Mouse (Mus musculus) erythroblast, adult 5-6 weeks (primary cell): ENCODE measurements around the gene Gm17324. TPM values are rescaled to one million over a fixed set of nuclear protein-coding genes. Genes with fewer than 3 reads are reported as not detected.

ENCODE experiments used
- total RNA-seq, 2 experiments: library from RNA; stranded (forward) in 1 of 2; stranded (reverse) in 1 of 2; fragments of 150-400 nt in 1 of 2; fragments of 200-764, 138-1000 nt in 1 of 2; gene quantifications; 2 replicates each; pipeline versions ENCODE4 v1.2.3 to v1.2.4; 2015 to 2017; ENCODE audit warnings: low replicate concordance in 2 of 2

Gm17324 gene
- total RNA-seq, 2 experiments from 2014 or later, result not detected

Other genes starting within 250 kb of the Gm17324 start
- gene Gsta1, start 218.1 kb downstream of the Gm17324 start, total RNA-seq (2015; ENCODE audit: low replicate concordance), result not detected in 2 replicates
- gene Gsta1, start 218.1 kb downstream of the Gm17324 start, total RNA-seq (2017; ENCODE audit: low replicate concordance), result not detected in 2 replicates
- not detected in 2 replicates for gene Gm3776, start 191.7 kb downstream of the Gm17324 start, total RNA-seq (2015; ENCODE audit: low replicate concordance)
- not detected in 2 replicates for gene Gm3776, start 191.7 kb downstream of the Gm17324 start, total RNA-seq (2017; ENCODE audit: low replicate concordance)
- gene Gm10639, start 158.9 kb downstream of the Gm17324 start, total RNA-seq (2015; ENCODE audit: low replicate concordance), result not detected in 2 replicates
- not detected in 2 replicates for gene Gm10639, start 158.9 kb downstream of the Gm17324 start, total RNA-seq (2017; ENCODE audit: low replicate concordance)
- not detected in 2 replicates for gene Omt2a, start 134.0 kb downstream of the Gm17324 start, total RNA-seq (2015; ENCODE audit: low replicate concordance)
- not detected in 2 replicates for gene Omt2a, start 134.0 kb downstream of the Gm17324 start, total RNA-seq (2017; ENCODE audit: low replicate concordance)
- not detected in 2 replicates for gene Omt2b, start 121.2 kb downstream of the Gm17324 start, total RNA-seq (2015; ENCODE audit: low replicate concordance)
- not detected in 2 replicates for gene Omt2b, start 121.2 kb downstream of the Gm17324 start, total RNA-seq (2017; ENCODE audit: low replicate concordance)
- gene Gsta2, start 93.0 kb downstream of the Gm17324 start, total RNA-seq (2015; ENCODE audit: low replicate concordance), result not detected in 2 replicates
- gene Gsta2, start 93.0 kb downstream of the Gm17324 start, total RNA-seq (2017; ENCODE audit: low replicate concordance), result not detected in 2 replicates
- not detected in 2 replicates for gene Dppa5a, start 80.6 kb downstream of the Gm17324 start, total RNA-seq (2015; ENCODE audit: low replicate concordance)
- not detected in 2 replicates for gene Dppa5a, start 80.6 kb downstream of the Gm17324 start, total RNA-seq (2017; ENCODE audit: low replicate concordance)
- not detected in 2 replicates for gene Ooep, start 70.1 kb downstream of the Gm17324 start, total RNA-seq (2015; ENCODE audit: low replicate concordance)
- gene Ooep, start 70.1 kb downstream of the Gm17324 start, total RNA-seq (2017; ENCODE audit: low replicate concordance), result not detected in 2 replicates
- gene Ddx43, start 53.0 kb downstream of the Gm17324 start, total RNA-seq (2015; ENCODE audit: low replicate concordance), result not detected in 2 replicates
- not detected in 2 replicates for gene Ddx43, start 53.0 kb downstream of the Gm17324 start, total RNA-seq (2017; ENCODE audit: low replicate concordance)
- 8.8 and 9.2 TPM in 2 replicates for gene Cgas, start 5.5 kb downstream of the Gm17324 start, total RNA-seq (2015; ENCODE audit: low replicate concordance)
- gene Cgas, start 5.5 kb downstream of the Gm17324 start, total RNA-seq (2017; ENCODE audit: low replicate concordance), result 2.4 and 3.9 TPM in 2 replicates
- 7.3 and 14.2 TPM in 2 replicates for gene Mto1, start 578 bp downstream of the Gm17324 start, total RNA-seq (2015; ENCODE audit: low replicate concordance)
- gene Mto1, start 578 bp downstream of the Gm17324 start, total RNA-seq (2017; ENCODE audit: low replicate concordance), result 6.9 and 22.0 TPM in 2 replicates
- 3,932 and 4,159 TPM in 2 replicates for gene Eef1a1, start 40.4 kb upstream of the Gm17324 start, total RNA-seq (2015; ENCODE audit: low replicate concordance)
- 1,512 and 1,760 TPM in 2 replicates for gene Eef1a1, start 40.4 kb upstream of the Gm17324 start, total RNA-seq (2017; ENCODE audit: low replicate concordance)
- gene Slc17a5, start 139.3 kb upstream of the Gm17324 start, total RNA-seq (2015; ENCODE audit: low replicate concordance), result 3.6 and 6.5 TPM in 2 replicates
- 1.4 TPM in 2 replicates for gene Slc17a5, start 139.3 kb upstream of the Gm17324 start, total RNA-seq (2017; ENCODE audit: low replicate concordance)
- 1.0 TPM in 1 of 2 replicates, not detected in the other for gene Cd109, start 166.8 kb upstream of the Gm17324 start, total RNA-seq (2015; ENCODE audit: low replicate concordance)
- gene Cd109, start 166.8 kb upstream of the Gm17324 start, total RNA-seq (2017; ENCODE audit: low replicate concordance), result 0.09 TPM in 1 of 2 replicates, not detected in the other